Mouse (Mus musculus) bone marrow macrophage, adult 2 months (primary cell): ENCODE data around the gene Cntn4. TPM values are rescaled to one million over a fixed set of nuclear protein-coding genes. Genes with fewer than 3 reads are reported as not detected.

Experiments used
- H3K27ac ChIP-seq: 2 replicates; pipeline ENCODE4 v1.5.1; 2012; ENCODE audit warnings: low read depth, low read length; ENCODE audit not compliant: insufficient read depth
- H3K4me1 ChIP-seq: 2 replicates; pipeline ENCODE4 v1.6.1; 2012; ENCODE audit warnings: low read length; ENCODE audit not compliant: control insufficient read depth, insufficient read depth
- H3K4me3 ChIP-seq: 2 replicates; pipeline ENCODE4 v1.5.1; 2012; ENCODE audit warnings: mild to moderate bottlenecking, low read length, moderate library complexity; ENCODE audit not compliant: insufficient read depth
- CTCF ChIP-seq: IDR thresholded peaks from 2 replicates; pipeline ENCODE4 v1.5.1; 2012; ENCODE audit warnings: low read depth, mild to moderate bottlenecking, low read length, moderate library complexity
- POLR2A ChIP-seq: IDR thresholded peaks from 2 replicates; pipeline ENCODE4 v1.6.1; 2012; ENCODE audit warnings: mild to moderate bottlenecking, low read depth, low read length, borderline replicate concordance
- polyA plus RNA-seq: library from polyadenylated mRNA; stranded (reverse); fragments of >200 nt; gene quantifications from 2 replicates; pipeline ENCODE4 v1.2.4, GENCODE M21; 2012; ENCODE audit not compliant: missing spikeins, insufficient read depth, insufficient read length

Cntn4 gene
- polyA plus RNA-seq, 1 experiment: not detected

GRCm38 (mm10) chr6:105788462-105788861, 111.0 kb downstream of the Cntn4 start:
- no peak overlapping the region for H3K27ac ChIP-seq
- no peaks in the 10 kb centered on the region for H3K4me1 ChIP-seq
- no peak overlapping the region for H3K4me3 ChIP-seq
- TF ChIP-seq POLR2A (no peak), CTCF (no peak)

DNA sequence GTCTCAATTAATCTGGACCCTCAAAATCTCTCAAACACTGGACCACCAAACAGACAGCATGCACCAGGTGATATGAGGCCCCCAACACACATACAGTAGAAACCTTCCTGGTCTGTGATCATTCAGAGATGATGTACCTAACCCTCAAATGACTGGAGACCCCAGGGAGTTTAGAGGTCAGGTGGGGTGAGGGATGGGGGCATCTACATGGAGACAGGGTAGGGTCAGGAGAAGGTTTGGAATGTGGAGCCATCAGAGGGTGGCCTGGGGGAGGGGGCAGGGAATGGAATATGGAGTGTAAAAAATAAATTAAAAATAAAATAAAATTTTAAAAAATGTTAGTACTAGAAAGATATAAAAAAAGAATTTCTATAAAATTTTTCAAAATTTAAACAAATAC, 157.6 kb downstream of the Cntn4 start:
- Histone ChIP-seq H3K4me3 (no peak overlapping the region), H3K27ac (no peak overlapping the region), H3K4me1 (no peaks in the 10 kb centered on the region)
- TF ChIP-seq POLR2A: no peak
- no peak for TF ChIP-seq CTCF

GRCm38 (mm10) chr6:105847296-105847695, 169.8 kb downstream of the Cntn4 start:
- TF ChIP-seq CTCF (no peak), POLR2A (no peak)
- no peak overlapping the region for H3K4me3 ChIP-seq
- H3K27ac ChIP-seq: no peak overlapping the region
- no peaks in the 10 kb centered on the region for H3K4me1 ChIP-seq

DNA sequence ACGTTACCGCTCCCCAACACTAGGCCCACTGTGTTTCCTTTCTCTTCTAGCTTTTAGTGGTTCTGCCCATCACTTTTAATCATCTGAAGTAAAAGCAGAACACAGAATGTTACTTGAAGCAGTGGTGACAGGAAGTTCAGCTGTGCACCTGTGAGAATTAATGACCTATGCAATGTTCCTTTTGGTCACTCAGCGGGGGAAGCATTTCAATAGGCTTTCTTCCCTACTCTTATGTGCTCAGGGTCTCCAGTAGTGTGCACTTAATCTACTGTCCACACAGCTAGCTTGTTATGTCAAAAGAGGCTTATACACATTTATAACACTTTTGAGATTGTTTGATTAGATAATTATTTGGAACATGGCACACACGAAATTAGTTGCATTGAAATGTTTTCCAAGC, 215.4 kb downstream of the Cntn4 start:
- H3K4me1 ChIP-seq: no peaks in the 10 kb centered on the region
- no peak for TF ChIP-seq POLR2A
- TF ChIP-seq CTCF: no peak
- H3K4me3 ChIP-seq: no peak overlapping the region
- no peak overlapping the region for H3K27ac ChIP-seq

DNA sequence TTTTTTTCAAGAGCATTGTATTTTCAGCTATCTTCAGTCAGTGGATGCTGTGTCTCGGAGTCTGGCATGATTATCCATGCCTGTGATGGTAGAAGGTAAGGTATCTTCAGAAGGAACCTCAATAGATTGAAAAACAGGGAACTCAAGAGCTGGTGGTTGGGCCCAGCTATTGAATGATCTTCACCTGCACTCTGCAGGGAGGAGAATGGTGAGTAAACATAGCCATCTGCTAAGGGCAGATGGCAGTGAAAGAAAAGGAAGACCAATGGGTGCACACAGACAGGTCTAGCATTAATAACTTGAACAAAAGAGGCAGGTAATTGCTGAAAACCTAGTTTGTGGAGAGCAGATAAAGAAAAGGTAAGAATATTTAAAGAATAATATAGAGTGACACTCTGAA, 261.0 kb downstream of the Cntn4 start:
- Histone ChIP-seq H3K4me3 (no peak overlapping the region), H3K4me1 (no peaks in the 10 kb centered on the region), H3K27ac (no peak overlapping the region)
- no peak for TF ChIP-seq CTCF
- no peak for TF ChIP-seq POLR2A

DNA sequence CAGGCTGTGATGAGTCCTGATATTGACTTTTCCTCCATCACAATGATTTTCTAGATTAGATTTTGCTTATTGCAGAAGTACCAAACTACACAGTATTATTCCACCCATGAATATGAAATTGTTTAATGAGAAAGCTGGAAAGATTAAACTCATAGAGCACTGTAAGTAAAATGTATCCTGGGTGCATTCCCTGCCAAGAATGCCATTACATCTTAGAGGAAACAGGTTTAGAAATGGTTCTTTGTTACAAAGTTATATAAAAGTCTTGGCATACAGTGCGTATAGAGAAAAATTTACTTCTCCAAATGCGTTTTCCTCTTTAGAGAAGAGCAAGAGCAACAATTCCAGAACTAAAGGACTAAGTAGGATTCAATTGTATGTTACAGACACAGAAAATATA, 261.8 kb downstream of the Cntn4 start:
- H3K4me1 ChIP-seq: no peaks in the 10 kb centered on the region
- no peak overlapping the region for H3K27ac ChIP-seq
- TF ChIP-seq CTCF (no peak), POLR2A (no peak)
- no peak overlapping the region for H3K4me3 ChIP-seq

DNA sequence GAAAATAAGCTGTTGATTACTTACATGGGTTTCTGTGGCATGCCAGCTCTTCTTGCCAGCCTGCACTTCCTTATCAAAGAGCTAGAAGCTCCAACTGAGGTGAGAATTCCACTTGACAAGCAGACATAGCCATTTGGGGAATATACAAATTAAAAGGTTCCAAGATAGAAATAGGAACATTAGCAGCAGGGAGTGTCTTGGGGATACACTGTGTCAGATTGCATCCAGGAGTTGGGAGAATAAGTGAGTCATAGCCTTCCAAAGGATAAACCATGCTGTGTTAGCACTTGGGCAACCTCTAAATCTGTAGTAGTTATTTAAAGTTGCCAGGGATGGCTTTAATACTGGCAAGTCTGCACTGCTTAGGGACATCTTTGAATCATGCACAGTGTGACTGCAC, 263.1 kb downstream of the Cntn4 start:
- no peaks in the 10 kb centered on the region for H3K4me1 ChIP-seq
- H3K27ac ChIP-seq: no peak overlapping the region
- TF ChIP-seq CTCF (no peak), POLR2A (no peak)
- no peak overlapping the region for H3K4me3 ChIP-seq

- no peak overlapping the region for H3K4me3 ChIP-seq
- no peak overlapping the region for H3K27ac ChIP-seq
- no peaks in the 10 kb centered on the region for H3K4me1 ChIP-seq
- TF ChIP-seq POLR2A (no peak), CTCF (no peak)
Observed at GRCm38 (mm10) chr6:105991492-105991891, 314.0 kb downstream of the Cntn4 start.

GRCm38 (mm10) chr6:106013018-106013417, 335.6 kb downstream of the Cntn4 start:
- H3K4me1 ChIP-seq: no peaks in the 10 kb centered on the region
- H3K4me3 ChIP-seq: no peak overlapping the region
- TF ChIP-seq POLR2A: no peak
- TF ChIP-seq CTCF: no peak
- H3K27ac ChIP-seq: no peak overlapping the region

GRCm38 (mm10) chr6:106015126-106015525, 337.7 kb downstream of the Cntn4 start:
- Histone ChIP-seq H3K4me1 (no peaks in the 10 kb centered on the region), H3K4me3 (no peak overlapping the region), H3K27ac (no peak overlapping the region)
- TF ChIP-seq POLR2A (no peak), CTCF (no peak)

- TF ChIP-seq CTCF (no peak), POLR2A (no peak)
- no peak overlapping the region for H3K4me3 ChIP-seq
Observed at GRCm38 (mm10) chr6:106048878-106049277, 371.4 kb downstream of the Cntn4 start.

More at GRCm38 (mm10) chr6:106048878-106049277, 371.4 kb downstream of the Cntn4 start:
- Histone ChIP-seq H3K4me1 (no peaks in the 10 kb centered on the region), H3K27ac (no peak overlapping the region)
